Mouse (Mus musculus): ENCODE data around the gene Fam189a1.
A peak's percentile ranks its signal among the peaks of the same experiment; 100 is the strongest.

Fam189a1 gene

GRCm38 (mm10) chr7:64729785-64730184 is 426.6 kb downstream of the Fam189a1 start:
- DNase-seq (ENCODE audit: low spot score in 2 of 2) = peak; percentile 57 to 81

GRCm38 (mm10) chr7:64728816-64729215 is 427.6 kb downstream of the Fam189a1 start:
- DNase-seq (ENCODE audit: low spot score in 2 of 2) = no peak

GRCm38 (mm10) chr7:64728181-64728591 is 428.2 kb downstream of the Fam189a1 start:
- peak; percentile 56 to 94 for DNase-seq (ENCODE audit: low spot score in 2 of 2)

- DNase-seq (ENCODE audit: low spot score in 2 of 2) = peak in 1 of 2 experiments; percentile 67
These were observed 430.2 kb downstream of the Fam189a1 start for GRCm38 (mm10) chr7:64725967-64726695.

- DNase-seq (ENCODE audit: low spot score in 2 of 2) = no peak
These were observed 432.0 kb downstream of the Fam189a1 start for GRCm38 (mm10) chr7:64724409-64724808.

GRCm38 (mm10) chr7:64723313-64723712 is 433.1 kb downstream of the Fam189a1 start:
- no peak for DNase-seq (ENCODE audit: low spot score in 2 of 2)

GRCm38 (mm10) chr7:64716286-64716685 is 440.1 kb downstream of the Fam189a1 start:
- DNase-seq (ENCODE audit: low spot score in 2 of 2) = no peak

- DNase-seq (ENCODE audit: low spot score in 2 of 2) = peak in 1 of 2 experiments; percentile 23
These were observed 446.7 kb downstream of the Fam189a1 start for GRCm38 (mm10) chr7:64709520-64710262.

GRCm38 (mm10) chr7:64708176-64708575 is 448.2 kb downstream of the Fam189a1 start:
- no peak for DNase-seq (ENCODE audit: low spot score in 2 of 2)
